Mouse (Mus musculus) forebrain, embryonic 16.5 days (tissue): ENCODE data around the gene Rbm38. TPM values are rescaled to one million over a fixed set of nuclear protein-coding genes. Genes with fewer than 3 reads are reported as not detected.

Experiments used
- ATAC-seq: fragments of 200-750 bp; cut with Nextera tagmentation; 2 replicates; pipeline ENCODE4 v1.8.0; 2017; ENCODE audit warnings: mild to moderate bottlenecking, moderate library complexity
- H3K27ac ChIP-seq: fragments of 300-500 bp; sonication (generic); 2 replicates; pipeline ENCODE4 v1.5.1; 2014; ENCODE audit warnings: low read length, control low read depth
- H3K27me3 ChIP-seq: fragments of 300-500 bp; sonication (generic); replicated peaks from 2 replicates; pipeline ENCODE4 v1.6.1; 2014; ENCODE audit warnings: low read length; ENCODE audit not compliant: control insufficient read depth, insufficient read depth
- H3K36me3 ChIP-seq: fragments of 300-500 bp; sonication (generic); 2 replicates; pipeline ENCODE4 v1.6.1; 2014; ENCODE audit not compliant: control insufficient read depth, insufficient read depth
- H3K4me1 ChIP-seq: fragments of 300-500 bp; sonication (generic); replicated peaks from 2 replicates; pipeline ENCODE4 v1.6.1; 2014; ENCODE audit warnings: low read length; ENCODE audit not compliant: control insufficient read depth, insufficient read depth
- H3K4me2 ChIP-seq: fragments of 300-500 bp; sonication (generic); 2 replicates; pipeline ENCODE4 v1.6.1; 2014; ENCODE audit warnings: mild to moderate bottlenecking, low read length, control low read depth
- H3K4me3 ChIP-seq: fragments of 300-500 bp; sonication (generic); replicated peaks from 2 replicates; pipeline ENCODE4 v1.5.1; 2014; ENCODE audit warnings: mild to moderate bottlenecking, low read length, control low read depth
- H3K9ac ChIP-seq: fragments of 300-500 bp; sonication (generic); replicated peaks from 2 replicates; pipeline ENCODE4 v1.6.1; 2014; ENCODE audit warnings: low read depth, low read length, control low read depth
- H3K9me3 ChIP-seq: fragments of 300-500 bp; sonication (generic); 2 replicates; pipeline ENCODE4 v1.6.1; 2016; ENCODE audit warnings: low read length; ENCODE audit not compliant: control insufficient read depth
- WGBS: fragments of 180-500 bp; shearing (Covaris S2); extraction: QIAGEN DNeasy Blood & Tissue Kit; methylation state at CpG from one replicate; pipeline ENCODE4 v1.1.7; 2014; 5-methylcytosine and 5-hydroxymethylcytosine counted together
- polyA plus RNA-seq: library from polyadenylated mRNA; unstranded; fragments of >200 nt; fragmentation: Nextera tagmentation; extraction: Ambion mirVana; gene quantifications from 2 replicates; pipeline ENCODE4 v1.2.1, GENCODE M21; 2015

Rbm38 gene
- polyA plus RNA-seq, 1 experiment from 2014 or later: 23.4 TPM

- 90% methylated on average over 8 of the region's 8 CpGs for WGBS
- ATAC-seq: no peak
- no peaks in the 10 kb centered on the region for H3K9me3 ChIP-seq
- H3K27me3 ChIP-seq: no peaks in the 10 kb centered on the region
- no peak overlapping the region for H3K27ac ChIP-seq
- no peak overlapping the region for H3K4me3 ChIP-seq
- H3K36me3 ChIP-seq: peaks cover 29% of the 10 kb centered on the region
- H3K4me1 ChIP-seq: peaks cover 17% of the 10 kb centered on the region
- no peak overlapping the region for H3K9ac ChIP-seq
- H3K4me2 ChIP-seq: no peak overlapping the region
These were observed 16.6 kb upstream of the Rbm38 start for GRCm38 (mm10) chr2:173003737-173004136.

DNA sequence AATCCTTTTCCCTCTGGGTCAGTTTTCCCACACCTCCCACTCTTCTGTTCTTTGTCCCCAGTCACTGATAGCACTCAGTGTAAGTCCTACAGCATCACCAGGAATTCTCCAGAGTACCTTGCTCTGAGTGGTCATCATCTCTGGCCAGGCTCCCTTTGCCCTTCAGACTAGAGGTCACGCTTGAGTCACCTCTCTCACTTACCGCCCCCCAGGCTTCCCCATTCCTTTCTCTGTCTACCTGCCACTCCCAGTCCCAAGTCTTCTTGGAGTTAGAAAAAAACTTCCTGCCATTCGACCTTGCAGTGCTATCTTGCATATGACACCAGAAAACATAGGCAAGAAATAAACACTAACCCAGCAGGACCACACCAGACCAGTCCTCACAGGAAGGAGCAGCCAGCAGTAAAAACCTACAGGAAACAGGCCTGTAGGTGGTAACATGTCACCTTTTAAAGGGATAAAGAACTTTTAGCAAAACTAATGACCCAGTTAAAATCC is 10.0 kb upstream of the Rbm38 start:
- no peak overlapping the region for H3K4me2 ChIP-seq
- no peak for ATAC-seq
- no peak overlapping the region for H3K4me3 ChIP-seq
- H3K9ac ChIP-seq: no peak overlapping the region
- H3K27me3 ChIP-seq: no peaks in the 10 kb centered on the region
- H3K9me3 ChIP-seq: no peaks in the 10 kb centered on the region
- no peaks in the 10 kb centered on the region for H3K4me1 ChIP-seq
- H3K27ac ChIP-seq: no peak overlapping the region
- H3K36me3 ChIP-seq: peaks cover 62% of the 10 kb centered on the region
- 84% methylated on average over 3 of the region's 3 CpGs for WGBS

DNA sequence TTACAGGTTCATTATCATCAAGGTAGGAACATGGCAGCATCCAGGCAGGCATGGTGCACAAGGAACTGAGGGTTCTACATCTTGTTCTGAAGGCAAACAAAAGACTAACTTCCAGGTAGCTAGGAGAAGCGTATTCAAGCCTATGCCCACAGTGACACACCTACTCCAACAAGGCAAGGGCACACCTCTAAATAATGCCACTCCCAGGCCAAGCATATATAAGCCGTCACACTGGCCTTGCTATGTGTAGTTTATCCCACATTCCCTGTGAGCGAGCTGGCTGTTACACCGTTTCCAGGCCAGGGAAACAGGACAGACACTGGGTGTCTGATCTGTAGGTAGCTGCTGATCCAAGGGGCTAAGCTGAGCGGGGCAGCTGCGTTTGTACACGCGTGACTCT is 8.9 kb upstream of the Rbm38 start:
- Histone ChIP-seq H3K36me3 (peaks cover 69% of the 10 kb centered on the region), H3K9ac (no peak overlapping the region), H3K9me3 (no peaks in the 10 kb centered on the region), H3K4me3 (no peak overlapping the region), H3K27me3 (no peaks in the 10 kb centered on the region), H3K4me2 (no peak overlapping the region), H3K4me1 (no peaks in the 10 kb centered on the region), H3K27ac (no peak overlapping the region)
- ATAC-seq: no peak
- WGBS: 96% methylated on average over 8 of the region's 8 CpGs

DNA sequence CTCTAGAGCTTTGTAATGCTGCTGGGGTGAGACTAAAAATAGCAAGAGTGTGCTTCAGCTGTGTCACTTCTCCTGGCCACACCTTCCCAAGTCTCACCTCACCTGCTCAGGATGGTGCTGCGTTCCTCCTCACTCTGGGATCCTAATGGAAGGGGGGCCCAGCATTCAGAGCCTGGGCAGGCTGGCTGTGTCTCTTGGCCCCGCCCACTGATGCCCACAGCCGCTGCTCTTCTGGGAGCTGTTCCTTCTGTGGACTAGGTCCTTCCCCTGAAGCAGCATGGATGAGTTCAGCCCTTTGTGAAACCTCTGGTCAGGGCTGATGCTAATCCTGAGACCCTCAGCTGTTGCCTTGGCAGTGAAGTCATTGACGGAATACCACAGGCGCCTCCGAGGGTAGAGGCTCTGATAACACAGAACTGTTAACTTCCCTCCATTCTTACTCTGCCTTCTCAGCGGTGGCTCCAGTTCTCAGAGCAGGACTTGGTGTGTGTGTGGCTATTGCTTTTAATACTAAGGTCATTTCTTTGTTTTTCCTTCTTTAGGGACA is 5.5 kb upstream of the Rbm38 start:
- H3K36me3 ChIP-seq: peaks cover 42% of the 10 kb centered on the region
- no peak overlapping the region for H3K27ac ChIP-seq
- WGBS: 81% methylated on average over 7 of the region's 7 CpGs
- ATAC-seq: no peak
- H3K27me3 ChIP-seq: no peaks in the 10 kb centered on the region
- H3K9me3 ChIP-seq: no peaks in the 10 kb centered on the region
- H3K4me2 ChIP-seq: no peak overlapping the region
- H3K9ac ChIP-seq: no peak overlapping the region
- H3K4me3 ChIP-seq: no peak overlapping the region
- H3K4me1 ChIP-seq: peaks cover 5% of the 10 kb centered on the region

DNA sequence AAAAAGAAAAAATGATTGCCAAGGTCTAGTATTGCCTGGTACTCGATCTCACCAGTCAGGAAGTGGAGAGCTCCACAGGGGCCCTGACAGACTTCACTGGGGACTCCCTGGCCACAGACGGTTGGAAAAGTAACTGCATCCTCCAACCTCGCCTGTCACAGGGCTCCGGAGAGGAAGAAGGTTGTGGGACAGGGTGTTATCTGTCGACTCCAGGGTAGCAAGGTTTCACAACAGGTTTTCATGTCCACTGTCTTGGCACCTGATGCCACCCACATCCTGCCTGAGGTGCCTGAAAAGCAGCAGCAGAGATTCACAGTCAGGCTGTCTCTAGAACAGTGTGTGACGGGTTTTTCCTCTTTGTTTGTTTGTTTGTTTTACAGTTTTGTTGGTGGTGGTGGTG is 2.4 kb upstream of the Rbm38 start:
- no peak for ATAC-seq
- no peaks in the 10 kb centered on the region for H3K9me3 ChIP-seq
- peaks cover 16% of the 10 kb centered on the region for H3K36me3 ChIP-seq
- no peak overlapping the region for H3K4me2 ChIP-seq
- 57% methylated on average over 6 of the region's 6 CpGs for WGBS
- H3K4me1 ChIP-seq: peaks cover 20% of the 10 kb centered on the region
- no peak overlapping the region for H3K27ac ChIP-seq
- H3K4me3 ChIP-seq: no peak overlapping the region
- no peaks in the 10 kb centered on the region for H3K27me3 ChIP-seq
- no peak overlapping the region for H3K9ac ChIP-seq

DNA sequence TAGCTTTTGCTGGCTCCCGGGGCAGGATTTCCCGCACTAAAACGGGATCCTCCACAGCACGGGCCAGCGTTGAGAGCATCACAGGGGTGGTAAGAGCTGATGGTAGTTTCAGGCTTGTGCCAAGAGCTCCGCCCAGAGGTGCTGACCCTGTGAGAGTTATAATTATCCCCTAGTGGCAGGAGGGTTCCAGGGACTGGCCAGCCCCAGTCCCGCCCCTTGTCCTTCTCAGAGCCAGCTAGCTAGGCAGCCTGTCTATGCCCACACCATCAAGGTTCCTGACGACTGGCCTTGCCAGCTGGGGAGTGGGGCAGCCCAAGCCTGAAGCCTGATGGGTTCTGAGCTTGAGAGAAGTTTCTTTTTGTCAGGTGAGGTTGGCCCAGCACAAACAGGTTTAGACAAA is 1.7 kb upstream of the Rbm38 start:
- Histone ChIP-seq H3K4me3 (no peak overlapping the region), H3K27ac (no peak overlapping the region), H3K4me1 (peaks cover 26% of the 10 kb centered on the region), H3K4me2 (no peak overlapping the region), H3K9ac (no peak overlapping the region), H3K27me3 (no peaks in the 10 kb centered on the region), H3K36me3 (peaks cover 10% of the 10 kb centered on the region), H3K9me3 (no peaks in the 10 kb centered on the region)
- no peak for ATAC-seq
- WGBS: 25% methylated on average over 8 of the region's 8 CpGs

- H3K27me3 ChIP-seq: no peaks in the 10 kb centered on the region
- WGBS: 11% methylated on average over 9 of the region's 9 CpGs
- 0 out of 2 replicates have a peak, but pooled peaks have one; percentile 0 for ATAC-seq
These were observed 976 bp upstream of the Rbm38 start for GRCm38 (mm10) chr2:173019322-173019721.

DNA sequence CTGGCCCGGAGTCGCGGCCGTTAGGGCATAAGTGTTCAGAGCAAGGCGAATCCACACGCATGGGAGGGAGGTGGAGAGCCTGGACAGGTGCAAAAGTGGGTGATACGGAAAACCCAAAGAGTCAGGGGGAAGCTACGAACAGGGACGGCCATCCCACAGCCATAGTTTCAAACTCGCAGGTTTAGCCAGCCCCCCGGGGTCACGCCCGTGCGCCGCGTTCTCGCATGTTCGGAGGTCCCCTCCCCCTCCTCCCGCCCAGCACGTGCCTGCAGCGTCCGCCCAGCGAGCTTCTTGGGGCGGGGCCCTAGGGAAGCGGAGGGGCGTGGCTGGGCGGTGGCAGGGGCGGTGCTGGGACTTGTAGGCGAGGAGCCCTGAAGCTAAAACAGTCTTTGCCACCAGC is 508 bp upstream of the Rbm38 start:
- peak overlapping the region; percentile 48 for H3K4me3 ChIP-seq
- no peak overlapping the region for H3K27ac ChIP-seq
- no peaks in the 10 kb centered on the region for H3K27me3 ChIP-seq
- ATAC-seq: peak; percentile 79
- peaks cover 9% of the 10 kb centered on the region for H3K36me3 ChIP-seq
- H3K4me1 ChIP-seq: peaks cover 36% of the 10 kb centered on the region
- peak overlapping the region; percentile 86 for H3K4me2 ChIP-seq
- peak overlapping the region; percentile 49 for H3K9ac ChIP-seq
- no peaks in the 10 kb centered on the region for H3K9me3 ChIP-seq
- WGBS: under 1% methylated on average over 27 of the region's 29 CpGs

More at GRCm38 (mm10) chr2:173019322-173019721, 976 bp upstream of the Rbm38 start:
- no peak overlapping the region for H3K27ac ChIP-seq
- no peaks in the 10 kb centered on the region for H3K9me3 ChIP-seq
- peak overlapping the region; percentile 86 for H3K4me2 ChIP-seq
- peaks cover 9% of the 10 kb centered on the region for H3K36me3 ChIP-seq
- H3K4me3 ChIP-seq: peak overlapping the region; percentile 48
- peaks cover 31% of the 10 kb centered on the region for H3K4me1 ChIP-seq
- peak overlapping the region; percentile 49 for H3K9ac ChIP-seq

- Histone ChIP-seq H3K36me3 (no peaks in the 10 kb centered on the region), H3K27me3 (no peaks in the 10 kb centered on the region), H3K9me3 (no peaks in the 10 kb centered on the region), H3K4me3 (peak overlapping the region; percentile 79), H3K4me2 (peak overlapping the region; percentile 85), H3K27ac (peak overlapping the region; percentile 50; the same call in 1 of the 2 replicates), H3K4me1 (peaks cover 43% of the 10 kb centered on the region), H3K9ac (peak overlapping the region; percentile 77)
- ATAC-seq: peak; percentile 85
- WGBS: under 1% methylated on average over 54 of the region's 54 CpGs
These were observed 1.3 kb downstream of the Rbm38 start for GRCm38 (mm10) chr2:173021633-173022055.
